Mouse (Mus musculus): Measurements from ENCODE around the gene Thumpd2. TPM values are rescaled to one million over a fixed set of nuclear protein-coding genes. Genes with fewer than 3 reads are reported as not detected.

The Thumpd2 gene
- total and polyA plus RNA-seq, 3 experiments, result 1.2 to 4.8 (median 3.9) TPM

DNA sequence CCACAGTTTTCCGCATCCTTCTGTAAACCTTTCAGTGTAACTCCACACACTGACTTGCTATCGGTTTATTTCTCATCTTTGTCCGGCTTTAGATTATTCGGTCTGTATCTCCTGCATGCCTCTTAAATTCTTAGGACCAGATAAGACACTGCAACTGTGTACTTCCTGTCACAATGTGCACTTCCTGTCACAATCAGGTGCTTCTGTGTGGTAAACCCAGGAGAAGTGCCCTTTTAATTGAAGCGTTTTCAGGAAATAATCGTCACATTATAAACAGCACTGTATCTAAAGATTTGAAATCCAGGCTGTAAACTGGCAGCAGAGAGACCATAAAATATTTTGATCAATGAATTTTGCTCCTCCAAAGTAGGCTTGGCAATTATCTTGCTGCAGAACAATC is 19.8 kb downstream of the Thumpd2 start:
- 73% methylated on average over 6 of the region's 6 CpGs for WGBS
- no peak overlapping the region for H3K4me3 ChIP-seq
- TF ChIP-seq POLR2A (IDR thresholded peaks at IDR 0.05; ENCODE audit: insufficient read depth, low read depth, low read length), result no peak
- no peak for TF ChIP-seq CTCF (IDR thresholded peaks at IDR 0.05)
- TF ChIP-seq EP300 (IDR thresholded peaks at IDR 0.05; ENCODE audit: insufficient read depth, low read depth, low read length), result no peak
- intact Hi-C loops (cut with DNase I), result no loop called here
- no peaks in the 10 kb centered on the region for H3K36me3 ChIP-seq (ENCODE audit: control insufficient read depth, insufficient read depth, low read length)
- H3K27me3 ChIP-seq (ENCODE audit: control insufficient read depth, insufficient read depth, low read length), result no peaks in the 10 kb centered on the region
- H3K27ac ChIP-seq, result no peak overlapping the region
- no peak for DNase-seq
- H3K79me2 ChIP-seq (replicated peaks; ENCODE audit: control insufficient read depth, insufficient read depth, low read length), result no peaks in the 10 kb centered on the region
- no peaks in the 10 kb centered on the region for H3K4me1 ChIP-seq (ENCODE audit: control insufficient read depth, insufficient read depth, low read length)
- no peak overlapping the region for H3K9ac ChIP-seq (ENCODE audit: low read depth, low read length)

- Histone ChIP-seq H3K27ac (no peak overlapping the region), H3K4me3 (no peak overlapping the region), H3K9ac (ENCODE audit: low read depth, low read length) (no peak overlapping the region), H3K36me3 (ENCODE audit: control insufficient read depth, insufficient read depth, low read length) (no peaks in the 10 kb centered on the region), H3K79me2 (replicated peaks; ENCODE audit: control insufficient read depth, insufficient read depth, low read length) (no peaks in the 10 kb centered on the region), H3K27me3 (ENCODE audit: control insufficient read depth, insufficient read depth, low read length) (no peaks in the 10 kb centered on the region), H3K4me1 (ENCODE audit: control insufficient read depth, insufficient read depth, low read length) (no peaks in the 10 kb centered on the region)
- no peak for DNase-seq
- TF ChIP-seq CTCF (IDR thresholded peaks at IDR 0.05), result no peak
- TF ChIP-seq POLR2A (IDR thresholded peaks at IDR 0.05; ENCODE audit: insufficient read depth, low read depth, low read length), result no peak
- TF ChIP-seq EP300 (IDR thresholded peaks at IDR 0.05; ENCODE audit: insufficient read depth, low read depth, low read length), result no peak
- intact Hi-C loops (cut with DNase I), result no loop called here
- WGBS, result 87% methylated on average over 3 of the region's 3 CpGs
Measured at GRCm38 (mm10) chr17:81044356-81044755, 20.5 kb downstream of the Thumpd2 start.

DNA sequence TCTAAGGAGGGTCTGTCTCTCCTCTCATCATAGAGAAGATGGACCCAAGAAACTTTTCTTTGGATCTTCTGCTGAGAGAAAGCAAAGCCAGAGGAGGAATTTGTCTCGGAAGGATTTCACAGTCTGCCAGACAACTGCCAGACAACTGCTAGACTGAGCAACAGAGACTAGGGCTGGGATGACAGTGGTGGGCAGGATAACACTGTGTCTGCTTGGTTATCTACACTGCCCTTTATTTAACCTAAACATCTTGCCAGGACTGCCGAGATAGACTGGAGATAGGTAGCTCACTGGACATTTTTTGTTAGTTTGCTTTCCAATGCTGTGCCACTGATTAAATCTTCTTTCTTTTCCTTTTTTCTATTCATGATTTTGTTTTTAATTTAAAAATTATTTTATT is 23.2 kb downstream of the Thumpd2 start:
- DNase-seq, result no peak
- Histone ChIP-seq H3K4me3 (no peak overlapping the region), H3K36me3 (ENCODE audit: control insufficient read depth, insufficient read depth, low read length) (no peaks in the 10 kb centered on the region; the same call in 1 of the 2 replicates), H3K9ac (ENCODE audit: low read depth, low read length) (no peak overlapping the region), H3K4me1 (ENCODE audit: control insufficient read depth, insufficient read depth, low read length) (no peaks in the 10 kb centered on the region), H3K27ac (no peak overlapping the region), H3K27me3 (ENCODE audit: control insufficient read depth, insufficient read depth, low read length) (no peaks in the 10 kb centered on the region), H3K79me2 (replicated peaks; ENCODE audit: control insufficient read depth, insufficient read depth, low read length) (no peaks in the 10 kb centered on the region)
- intact Hi-C loops (cut with DNase I), result no loop called here
- WGBS, result 66% methylated on average over 2 of the region's 2 CpGs
- no peak for TF ChIP-seq CTCF (IDR thresholded peaks at IDR 0.05)
- no peak for TF ChIP-seq EP300 (IDR thresholded peaks at IDR 0.05; ENCODE audit: insufficient read depth, low read depth, low read length)
- TF ChIP-seq POLR2A (IDR thresholded peaks at IDR 0.05; ENCODE audit: insufficient read depth, low read depth, low read length), result no peak

- DNase-seq, result no peak
- Histone ChIP-seq H3K79me2 (replicated peaks; ENCODE audit: control insufficient read depth, insufficient read depth, low read length) (no peaks in the 10 kb centered on the region), H3K4me3 (no peak overlapping the region), H3K27ac (no peak overlapping the region), H3K27me3 (ENCODE audit: control insufficient read depth, insufficient read depth, low read length) (no peaks in the 10 kb centered on the region), H3K4me1 (ENCODE audit: control insufficient read depth, insufficient read depth, low read length) (no peaks in the 10 kb centered on the region), H3K36me3 (ENCODE audit: control insufficient read depth, insufficient read depth, low read length) (peaks cover 2% of the 10 kb centered on the region), H3K9ac (ENCODE audit: low read depth, low read length) (no peak overlapping the region)
- WGBS, result 71% methylated on average over 2 of the region's 2 CpGs
- TF ChIP-seq POLR2A (IDR thresholded peaks at IDR 0.05; ENCODE audit: insufficient read depth, low read depth, low read length) (no peak), CTCF (IDR thresholded peaks at IDR 0.05) (no peak), EP300 (IDR thresholded peaks at IDR 0.05; ENCODE audit: insufficient read depth, low read depth, low read length) (no peak)
- intact Hi-C loops (cut with DNase I), result no loop called here
Measured at GRCm38 (mm10) chr17:81038707-81039408, 26.0 kb downstream of the Thumpd2 start.

DNA sequence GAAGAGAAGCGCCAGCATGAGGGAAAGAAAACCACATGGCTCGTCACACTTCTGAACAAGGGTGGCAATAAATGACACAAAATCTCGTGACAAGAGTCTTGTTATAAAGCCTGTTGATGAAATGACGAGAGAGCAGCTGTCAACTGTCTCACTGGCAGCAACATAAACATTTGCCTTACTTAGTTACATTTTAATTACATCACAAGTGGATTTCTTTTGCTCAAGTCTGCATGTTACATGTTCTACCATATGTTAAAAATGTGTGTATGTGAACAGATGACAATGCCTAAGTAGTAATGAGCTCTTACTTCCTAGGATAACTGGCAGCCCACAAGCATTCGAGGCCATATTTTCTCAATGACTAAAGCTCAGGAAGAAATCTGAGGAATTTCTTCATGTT is 29.5 kb downstream of the Thumpd2 start:
- Histone ChIP-seq H3K27me3 (ENCODE audit: control insufficient read depth, insufficient read depth, low read length) (no peaks in the 10 kb centered on the region), H3K4me3 (no peak overlapping the region), H3K27ac (no peak overlapping the region), H3K36me3 (ENCODE audit: control insufficient read depth, insufficient read depth, low read length) (peaks cover 2% of the 10 kb centered on the region), H3K9ac (ENCODE audit: low read depth, low read length) (no peak overlapping the region), H3K4me1 (ENCODE audit: control insufficient read depth, insufficient read depth, low read length) (no peaks in the 10 kb centered on the region), H3K79me2 (replicated peaks; ENCODE audit: control insufficient read depth, insufficient read depth, low read length) (no peaks in the 10 kb centered on the region)
- WGBS, result 86% methylated on average over 5 of the region's 5 CpGs
- DNase-seq, result no peak
- intact Hi-C loops (cut with DNase I), result no loop called here
- TF ChIP-seq POLR2A (IDR thresholded peaks at IDR 0.05; ENCODE audit: insufficient read depth, low read depth, low read length) (no peak), EP300 (IDR thresholded peaks at IDR 0.05; ENCODE audit: insufficient read depth, low read depth, low read length) (no peak), CTCF (IDR thresholded peaks at IDR 0.05) (no peak)

DNA sequence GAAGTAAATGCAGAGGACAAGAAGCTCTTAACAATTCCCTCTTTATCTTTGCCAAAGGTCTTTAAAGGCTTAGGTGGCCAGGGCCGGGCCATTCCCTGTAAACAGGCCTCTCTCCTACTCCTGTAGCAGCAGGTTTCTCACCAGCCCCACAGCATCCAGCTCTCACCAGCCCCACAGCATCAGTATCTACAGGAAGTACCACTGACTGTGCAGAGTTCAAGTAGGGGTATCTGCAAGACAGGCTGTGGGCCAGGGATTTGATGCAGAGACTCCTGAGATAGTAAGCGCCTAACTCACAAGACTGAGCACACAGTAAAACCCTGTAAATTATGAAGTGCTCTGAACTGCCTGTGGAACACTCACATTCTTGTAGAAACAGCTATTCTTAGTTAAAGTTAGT is 31.9 kb downstream of the Thumpd2 start:
- no peaks in the 10 kb centered on the region for H3K79me2 ChIP-seq (replicated peaks; ENCODE audit: control insufficient read depth, insufficient read depth, low read length)
- no peaks in the 10 kb centered on the region for H3K27me3 ChIP-seq (ENCODE audit: control insufficient read depth, insufficient read depth, low read length)
- H3K36me3 ChIP-seq (ENCODE audit: control insufficient read depth, insufficient read depth, low read length), result peaks cover 2% of the 10 kb centered on the region
- no peak overlapping the region for H3K4me3 ChIP-seq
- WGBS, result 66% methylated on average over 2 of the region's 2 CpGs
- no peak overlapping the region for H3K27ac ChIP-seq
- H3K4me1 ChIP-seq (ENCODE audit: control insufficient read depth, insufficient read depth, low read length), result no peaks in the 10 kb centered on the region
- DNase-seq, result no peak
- no peak overlapping the region for H3K9ac ChIP-seq (ENCODE audit: low read depth, low read length)
- intact Hi-C loops (cut with DNase I), result no loop called here
- TF ChIP-seq CTCF (IDR thresholded peaks at IDR 0.05) (no peak), POLR2A (IDR thresholded peaks at IDR 0.05; ENCODE audit: insufficient read depth, low read depth, low read length) (no peak), EP300 (IDR thresholded peaks at IDR 0.05; ENCODE audit: insufficient read depth, low read depth, low read length) (no peak)
